Mouse (Mus musculus) G1E (cell line): Measurements from ENCODE around the gene Ttc28.

Source experiments
- CTCF ChIP-seq: IDR thresholded peaks from 2 replicates; pipeline ENCODE4 v1.5.1; 2012; ENCODE audit warnings: low read depth, low read length, inconsistent platforms, mixed read lengths
- GATA1 ChIP-seq: IDR thresholded peaks from 2 replicates; pipeline ENCODE4 v1.6.1; 2012; ENCODE audit warnings: borderline replicate concordance, low read length, inconsistent platforms, mixed read lengths
- GATA2 ChIP-seq: IDR thresholded peaks from 2 replicates; pipeline ENCODE4 v1.6.1; 2012; ENCODE audit warnings: low read depth, low read length, inconsistent platforms, borderline replicate concordance
- POLR2AphosphoS5 ChIP-seq: IDR thresholded peaks from 2 replicates; pipeline ENCODE4 v1.6.1; 2012; ENCODE audit warnings: low read depth, low read length, inconsistent platforms; ENCODE audit not compliant: insufficient replicate concordance
- TAL1 ChIP-seq: conservative IDR thresholded peaks from 2 replicates; pipeline ENCODE4 v1.6.1; 2012; ENCODE audit warnings: low read depth, low read length, inconsistent platforms, mixed read lengths

DNA sequence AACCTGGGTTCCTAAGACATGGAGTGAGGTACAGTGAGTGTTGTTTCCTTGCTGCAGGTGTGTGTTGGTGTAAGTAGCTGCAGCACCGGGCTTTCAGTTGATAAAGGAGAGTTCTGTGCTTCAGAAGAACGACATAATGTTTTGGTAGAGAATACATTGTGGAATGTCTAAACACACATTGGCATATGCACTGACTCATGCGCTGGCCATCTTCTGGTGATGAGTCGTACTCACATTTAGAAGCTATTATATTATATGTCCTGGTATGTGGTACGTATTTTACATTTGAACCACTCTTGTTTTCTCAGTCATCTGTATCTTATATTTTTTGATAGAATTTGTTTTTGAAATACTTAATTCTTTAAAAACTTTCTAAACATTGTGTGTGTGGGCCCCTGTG lies 46.2 kb downstream of the Ttc28 start:
- no peak for TF ChIP-seq CTCF
- TF ChIP-seq TAL1: no peak
- TF ChIP-seq GATA1: no peak
- TF ChIP-seq GATA2: no peak
- no peak for TF ChIP-seq POLR2AphosphoS5
